Comparison of ENCODE assay signal across 8 mouse cellular contexts in genomic region chr11:29428774-29429173, GRCm38 (mm10). TPM values are rescaled to one million over a fixed set of nuclear protein-coding genes. Genes with fewer than 3 reads are reported as not detected.
A peak's percentile ranks its signal among the peaks of the same experiment; 100 is the strongest.
DNase-seq lines count a peak whose midpoint lies in the region; ATAC-seq and TF ChIP-seq lines count a peak whose summit lies in the region.

No protein-coding gene starts in this region.

- H3K36me3 ChIP-seq in forebrain, embryonic 14.5 days (ENCODE audit: control insufficient read depth, insufficient read depth, low read length), result peaks cover 24% of the 10 kb centered on the region
- no peaks in the 10 kb centered on the region; the same call in 1 of the 2 replicates for H3K36me3 ChIP-seq in forebrain, embryonic 11.5 days (ENCODE audit: control insufficient read depth, insufficient read depth, low read length)
- H3K36me3 ChIP-seq in midbrain, postnatal 0 days (ENCODE audit: insufficient read depth, low read length), result peaks cover 6% of the 10 kb centered on the region
- H3K36me3 ChIP-seq in midbrain, embryonic 13.5 days, result peaks cover 35% of the 10 kb centered on the region
- H3K36me3 ChIP-seq in limb, embryonic 10.5 days, result peaks cover 47% of the 10 kb centered on the region

- no peak for TF ChIP-seq CTCF in midbrain, postnatal 0 days (IDR thresholded peaks at IDR 0.05)

- no peak overlapping the region for H3K27ac ChIP-seq in forebrain, embryonic 14.5 days (ENCODE audit: low read depth, low read length)
- H3K27ac ChIP-seq in forebrain, embryonic 11.5 days (ENCODE audit: low read depth, low read length), result no peak overlapping the region
- H3K27ac ChIP-seq in midbrain, postnatal 0 days (ENCODE audit: low read depth, low read length), result no peak overlapping the region
- no peak overlapping the region for H3K27ac ChIP-seq in midbrain, embryonic 13.5 days
- H3K27ac ChIP-seq in limb, embryonic 10.5 days, result no peak overlapping the region

- H3K4me2 ChIP-seq in forebrain, embryonic 14.5 days (ENCODE audit: low read length), result no peak overlapping the region
- no peak overlapping the region for H3K4me2 ChIP-seq in forebrain, embryonic 11.5 days (ENCODE audit: low read depth, low read length, severe bottlenecking)
- H3K4me2 ChIP-seq in midbrain, postnatal 0 days (ENCODE audit: low read depth, low read length, poor library complexity, severe bottlenecking), result no peak overlapping the region
- H3K4me2 ChIP-seq in midbrain, embryonic 13.5 days (replicated peaks), result no peak overlapping the region

- H3K4me1 ChIP-seq in forebrain, embryonic 14.5 days (ENCODE audit: control insufficient read depth, insufficient read depth, low read length), result no peaks in the 10 kb centered on the region
- H3K4me1 ChIP-seq in forebrain, embryonic 11.5 days (replicated peaks; ENCODE audit: control insufficient read depth, insufficient read depth, low read length), result no peaks in the 10 kb centered on the region
- no peaks in the 10 kb centered on the region for H3K4me1 ChIP-seq in midbrain, postnatal 0 days (ENCODE audit: insufficient read depth, low read length)
- H3K4me1 ChIP-seq in midbrain, embryonic 13.5 days (replicated peaks), result no peaks in the 10 kb centered on the region
- H3K4me1 ChIP-seq in limb, embryonic 10.5 days, result no peaks in the 10 kb centered on the region

- no peak overlapping the region for H3K9ac ChIP-seq in forebrain, embryonic 14.5 days (ENCODE audit: low read length)
- no peak overlapping the region for H3K9ac ChIP-seq in forebrain, embryonic 11.5 days (ENCODE audit: low read length)
- no peak overlapping the region for H3K9ac ChIP-seq in midbrain, postnatal 0 days (replicated peaks; ENCODE audit: low read length, poor library complexity, severe bottlenecking)
- no peak overlapping the region for H3K9ac ChIP-seq in midbrain, embryonic 13.5 days (replicated peaks)

- no peak overlapping the region for H3K4me3 ChIP-seq in forebrain, embryonic 14.5 days (ENCODE audit: low read depth, low read length)
- no peak overlapping the region for H3K4me3 ChIP-seq in forebrain, embryonic 11.5 days (ENCODE audit: low read depth, low read length)
- no peak overlapping the region for H3K4me3 ChIP-seq in midbrain, postnatal 0 days (ENCODE audit: low read depth, low read length)
- no peak overlapping the region for H3K4me3 ChIP-seq in midbrain, embryonic 13.5 days (replicated peaks)
- no peak overlapping the region for H3K4me3 ChIP-seq in limb, embryonic 10.5 days

- H3K9me3 ChIP-seq in forebrain, embryonic 14.5 days (replicated peaks; ENCODE audit: control insufficient read depth, low read length), result no peaks in the 10 kb centered on the region
- H3K9me3 ChIP-seq in forebrain, embryonic 11.5 days (ENCODE audit: control insufficient read depth, low read length), result no peaks in the 10 kb centered on the region
- no peaks in the 10 kb centered on the region for H3K9me3 ChIP-seq in midbrain, postnatal 0 days (ENCODE audit: low read length)
- no peaks in the 10 kb centered on the region for H3K9me3 ChIP-seq in midbrain, embryonic 13.5 days
- no peaks in the 10 kb centered on the region for H3K9me3 ChIP-seq in limb, embryonic 10.5 days (replicated peaks)

- no peaks in the 10 kb centered on the region for H3K27me3 ChIP-seq in forebrain, embryonic 14.5 days (replicated peaks; ENCODE audit: control insufficient read depth, insufficient read depth, low read length)
- H3K27me3 ChIP-seq in forebrain, embryonic 11.5 days (ENCODE audit: control insufficient read depth, insufficient read depth, low read length), result no peaks in the 10 kb centered on the region
- H3K27me3 ChIP-seq in midbrain, postnatal 0 days (ENCODE audit: insufficient read depth, low read length), result no peaks in the 10 kb centered on the region
- no peaks in the 10 kb centered on the region for H3K27me3 ChIP-seq in midbrain, embryonic 13.5 days
- H3K27me3 ChIP-seq in limb, embryonic 10.5 days (ENCODE audit: low read depth, poor library complexity, severe bottlenecking), result no peaks in the 10 kb centered on the region

- DNase-seq in forebrain, embryonic 14.5 days (ENCODE audit: low spot score), result peak; percentile 67
- no peak for DNase-seq in forebrain, embryonic 11.5 days (ENCODE audit: low spot score)
- DNase-seq in midbrain, postnatal 0 days (ENCODE audit: low spot score), result peak; percentile 84
- peak; percentile 81 for DNase-seq in layer of hippocampus, adult 9-11 months
- DNase-seq in right cerebral cortex, postnatal 36 days (ENCODE audit: low spot score in 2 of 2), result peak; percentile 23 to 53
- no peak for DNase-seq in limb, embryonic 10.5 days (ENCODE audit: low spot score)
- DNase-seq in embryo, embryonic 11 days, result no peak

- WGBS in forebrain, embryonic 14.5 days, result 82% methylated on average over 3 of the region's 3 CpGs
- 82% methylated on average over 3 of the region's 3 CpGs for WGBS in forebrain, embryonic 11.5 days
- 72% methylated on average over 3 of the region's 3 CpGs for WGBS in midbrain, postnatal 0 days
- 87% methylated on average over 3 of the region's 3 CpGs for WGBS in midbrain, embryonic 13.5 days
- WGBS in limb, embryonic 10.5 days, result 92% methylated on average over 3 of the region's 3 CpGs

- 0 out of 2 replicates have a peak, but pooled peaks have one; percentile 29 for ATAC-seq in forebrain, embryonic 14.5 days
- no peak for ATAC-seq in forebrain, embryonic 11.5 days (replicated peaks; ENCODE audit: low FRiP score)
- no peak for ATAC-seq in midbrain, postnatal 0 days (ENCODE audit: low FRiP score)
- no peak for ATAC-seq in midbrain, embryonic 13.5 days

RNA-seq across cellular contexts. Expression of gene Ccdc88a, which starts 55.3 kb away (rescaled TPM):
- 41.3 and 60.1 TPM in 2 replicates for polyA plus RNA-seq in forebrain, embryonic 14.5 days (2014; fragmentation: Nextera tagmentation; extraction: Ambion mirVana)
- 59.4 and 61.2 TPM in 2 replicates for polyA plus RNA-seq in forebrain, embryonic 11.5 days (2014; fragmentation: Nextera tagmentation; extraction: Ambion mirVana)
- total RNA-seq in midbrain, postnatal 0 days (2014; rRNA removed), result 74.5 and 91.3 TPM in 2 replicates
- 72.8 and 89.2 TPM in 2 replicates for polyA plus RNA-seq in midbrain, postnatal 0 days (2015; fragmentation: Nextera tagmentation; extraction: Ambion mirVana)
- 77.6 and 87.4 TPM in 2 replicates for polyA plus RNA-seq in midbrain, embryonic 13.5 days (2015; fragmentation: Nextera tagmentation; extraction: Ambion mirVana)
- 29.4 and 36.4 TPM in 2 replicates for polyA plus RNA-seq in limb, embryonic 10.5 days (2016; fragmentation: Nextera tagmentation; extraction: Ambion mirVana)

Comparison
In these comparisons a context has a peak if more than half of its experiments do, and no peak if none do; other contexts are left out.
1. DNase-seq: peak in forebrain, embryonic 14.5 days (single experiment), midbrain, postnatal 0 days (single experiment), layer of hippocampus, adult 9-11 months (single experiment) and right cerebral cortex, postnatal 36 days (2 of 2); none in forebrain, embryonic 11.5 days (single experiment), limb, embryonic 10.5 days (single experiment) and embryo, embryonic 11 days (single experiment).